Mouse (Mus musculus) forebrain, embryonic 11.5 days (tissue): ENCODE measurements around the gene Itga3. TPM values are rescaled to one million over a fixed set of nuclear protein-coding genes. Genes with fewer than 3 reads are reported as not detected.
A peak's percentile ranks its signal among the peaks of the same experiment; 100 is the strongest.

Experiments used
- ATAC-seq: fragments of 200-750 bp; cut with Nextera tagmentation; replicated peaks from 2 replicates; pipeline ENCODE4 v1.8.0; 2017; ENCODE audit warnings: moderate TSS enrichment; ENCODE audit not compliant: low FRiP score
- DNase-seq: peaks from one replicate; pipeline ENCODE4 v3.0.0-alpha.2; 2017; ENCODE audit warnings: low spot score
- H3K27ac ChIP-seq: fragments of 300-500 bp; sonication (generic); 2 replicates; pipeline ENCODE4 v1.5.1; 2014; ENCODE audit warnings: low read depth, low read length
- H3K27me3 ChIP-seq: fragments of 300-500 bp; sonication (generic); 2 replicates; pipeline ENCODE4 v1.6.1; 2014; ENCODE audit warnings: mild to moderate bottlenecking, low read length, mixed read lengths; ENCODE audit not compliant: control insufficient read depth, insufficient read depth
- H3K36me3 ChIP-seq: fragments of 300-500 bp; sonication (generic); 2 replicates; pipeline ENCODE4 v1.6.1; 2014; ENCODE audit warnings: mild to moderate bottlenecking, low read length, moderate library complexity, mixed read lengths; ENCODE audit not compliant: control insufficient read depth, insufficient read depth
- H3K4me1 ChIP-seq: fragments of 300-500 bp; sonication (generic); replicated peaks from 2 replicates; pipeline ENCODE4 v1.6.1; 2014; ENCODE audit warnings: low read length, mixed read lengths; ENCODE audit not compliant: control insufficient read depth, insufficient read depth
- H3K4me2 ChIP-seq: fragments of 300-500 bp; sonication (generic); 2 replicates; pipeline ENCODE4 v1.6.1; 2014; ENCODE audit warnings: low read depth, mild to moderate bottlenecking, low read length, moderate library complexity, mixed read lengths; ENCODE audit not compliant: severe bottlenecking
- H3K4me3 ChIP-seq: fragments of 300-500 bp; sonication (generic); 2 replicates; pipeline ENCODE4 v1.5.1; 2014; ENCODE audit warnings: low read depth, low read length
- H3K9ac ChIP-seq: fragments of 300-500 bp; sonication (generic); 2 replicates; pipeline ENCODE4 v1.6.1; 2014; ENCODE audit warnings: low read length
- H3K9me3 ChIP-seq: fragments of 300-500 bp; sonication (generic); 2 replicates; pipeline ENCODE4 v1.6.1; 2016; ENCODE audit warnings: low read length, mixed read lengths; ENCODE audit not compliant: control insufficient read depth
- WGBS: fragments of 180-500 bp; shearing (Covaris S2); extraction: QIAGEN DNeasy Blood & Tissue Kit; methylation state at CpG from one replicate; pipeline ENCODE4 v1.1.7; 2014; 5-methylcytosine and 5-hydroxymethylcytosine counted together
- polyA plus RNA-seq: library from polyadenylated mRNA; unstranded; fragments of >200 nt; fragmentation: Nextera tagmentation; extraction: Ambion mirVana; gene quantifications from 2 replicates; pipeline ENCODE4 v1.2.1, GENCODE M21; 2014

Itga3 gene
- polyA plus RNA-seq, 1 experiment from 2014 or later, result 4.4 TPM

GRCm38 (mm10) chr11:95036521-95036920 lies 40.1 kb downstream of the Itga3 start:
- ATAC-seq, result no peak
- Histone ChIP-seq H3K4me2 (no peak overlapping the region), H3K4me1 (peaks cover 3% of the 10 kb centered on the region; the same call in 1 of the 2 replicates), H3K4me3 (no peak overlapping the region), H3K27ac (no peak overlapping the region), H3K9me3 (no peaks in the 10 kb centered on the region), H3K36me3 (no peaks in the 10 kb centered on the region), H3K27me3 (no peaks in the 10 kb centered on the region), H3K9ac (no peak overlapping the region)
- 98% methylated on average over 5 of the region's 5 CpGs for WGBS
- DNase-seq, result no peak

- ATAC-seq, result no peak
- 75% methylated on average over 10 of the region's 10 CpGs for WGBS
- no peaks in the 10 kb centered on the region for H3K4me1 ChIP-seq
- H3K27ac ChIP-seq, result no peak overlapping the region
- H3K36me3 ChIP-seq, result no peaks in the 10 kb centered on the region
- no peak overlapping the region for H3K9ac ChIP-seq
- no peak overlapping the region for H3K4me2 ChIP-seq
- H3K4me3 ChIP-seq, result no peak overlapping the region
- DNase-seq, result no peak
- no peaks in the 10 kb centered on the region for H3K27me3 ChIP-seq
- H3K9me3 ChIP-seq, result no peaks in the 10 kb centered on the region
Measured at GRCm38 (mm10) chr11:95034902-95035301, 41.7 kb downstream of the Itga3 start.

GRCm38 (mm10) chr11:95033617-95034016 lies 43.0 kb downstream of the Itga3 start:
- WGBS, result 81% methylated on average over 14 of the region's 14 CpGs

GRCm38 (mm10) chr11:95032945-95033344 lies 43.7 kb downstream of the Itga3 start:
- Histone ChIP-seq H3K4me1 (no peaks in the 10 kb centered on the region), H3K27me3 (no peaks in the 10 kb centered on the region), H3K9me3 (no peaks in the 10 kb centered on the region), H3K27ac (no peak overlapping the region), H3K36me3 (no peaks in the 10 kb centered on the region), H3K9ac (no peak overlapping the region), H3K4me3 (no peak overlapping the region), H3K4me2 (no peak overlapping the region)
- ATAC-seq (no peak), DNase-seq (no peak)
- WGBS, result 39% methylated on average over 6 of the region's 6 CpGs

More at GRCm38 (mm10) chr11:95033617-95034016, 43.0 kb downstream of the Itga3 start:
- Histone ChIP-seq H3K27me3 (no peaks in the 10 kb centered on the region), H3K27ac (no peak overlapping the region), H3K4me3 (no peak overlapping the region), H3K9ac (no peak overlapping the region), H3K36me3 (no peaks in the 10 kb centered on the region), H3K4me1 (no peaks in the 10 kb centered on the region), H3K4me2 (no peak overlapping the region), H3K9me3 (no peaks in the 10 kb centered on the region)
- DNase-seq, result peak; percentile 48
- no peak for ATAC-seq

- ATAC-seq, result no peak
- 43% methylated on average over 13 of the region's 13 CpGs for WGBS
- Histone ChIP-seq H3K9ac (no peak overlapping the region), H3K9me3 (no peaks in the 10 kb centered on the region), H3K27me3 (no peaks in the 10 kb centered on the region), H3K4me2 (no peak overlapping the region), H3K4me1 (no peaks in the 10 kb centered on the region), H3K4me3 (no peak overlapping the region), H3K36me3 (peaks cover 9% of the 10 kb centered on the region; the same call in 1 of the 2 replicates), H3K27ac (no peak overlapping the region)
- no peak for DNase-seq
Measured at GRCm38 (mm10) chr11:95027850-95028470, 48.6 kb downstream of the Itga3 start.

- Histone ChIP-seq H3K4me2 (no peak overlapping the region), H3K9ac (no peak overlapping the region), H3K9me3 (no peaks in the 10 kb centered on the region), H3K4me1 (no peaks in the 10 kb centered on the region), H3K27me3 (no peaks in the 10 kb centered on the region), H3K27ac (no peak overlapping the region), H3K4me3 (no peak overlapping the region), H3K36me3 (peaks cover 14% of the 10 kb centered on the region)
- ATAC-seq (no peak), DNase-seq (no peak)
- WGBS, result 91% methylated on average over 6 of the region's 6 CpGs
Measured at GRCm38 (mm10) chr11:95026849-95027248, 49.8 kb downstream of the Itga3 start.

GRCm38 (mm10) chr11:95026090-95026542 lies 50.5 kb downstream of the Itga3 start:
- Histone ChIP-seq H3K4me3 (no peak overlapping the region), H3K4me2 (no peak overlapping the region), H3K36me3 (peaks cover 18% of the 10 kb centered on the region), H3K9ac (no peak overlapping the region), H3K9me3 (no peaks in the 10 kb centered on the region), H3K27ac (no peak overlapping the region), H3K27me3 (no peaks in the 10 kb centered on the region), H3K4me1 (no peaks in the 10 kb centered on the region)
- DNase-seq, result no peak
- no peak for ATAC-seq
- 75% methylated on average over 6 of the region's 6 CpGs for WGBS

- Histone ChIP-seq H3K4me2 (no peak overlapping the region), H3K4me1 (no peaks in the 10 kb centered on the region), H3K9ac (no peak overlapping the region; the same call in 1 of the 2 replicates), H3K27ac (no peak overlapping the region), H3K36me3 (peaks cover 19% of the 10 kb centered on the region), H3K9me3 (no peaks in the 10 kb centered on the region), H3K4me3 (no peak overlapping the region), H3K27me3 (no peaks in the 10 kb centered on the region)
- WGBS, result 85% methylated on average over 11 of the region's 11 CpGs
- ATAC-seq, result no peak
- DNase-seq, result no peak
Measured at GRCm38 (mm10) chr11:95025227-95026012, 51.2 kb downstream of the Itga3 start.
